Mouse (Mus musculus): ENCODE measurements at regions not wholly inside any gene's neighbourhood (a gene's known extent, or its start where the extent isn't known, plus 50 kb on each side); places are given as distances from the start of the nearest gene placed in this dataset.

- Histone ChIP-seq H3K9ac (ENCODE audit: control insufficient read depth, low read depth, low read length, poor library complexity, severe bottlenecking) (no peak overlapping the region), H3K4me3 (ENCODE audit: control insufficient read depth in 1 of 2, insufficient read depth in 1 of 2, low read depth in 2 of 2, low read length in 2 of 2) (no peak overlapping the region), H3K27ac (ENCODE audit: control insufficient read depth, low read depth, low read length) (no peak overlapping the region), H3K4me1 (ENCODE audit: control insufficient read depth in 1 of 2, insufficient read depth in 2 of 2, low read length in 2 of 2) (no peaks in the 10 kb centered on the region), H3K27me3 (ENCODE audit: control insufficient read depth in 1 of 2, insufficient read depth in 2 of 2, low read length in 2 of 2) (no peaks in the 10 kb centered on the region), H3K79me2 (ENCODE audit: control insufficient read depth, insufficient read depth, low read length, poor library complexity) (no peaks in the 10 kb centered on the region), H3K9me3 (replicated peaks; ENCODE audit: insufficient read depth, low read length) (no peaks in the 10 kb centered on the region), H3K36me3 (ENCODE audit: control insufficient read depth in 1 of 2, insufficient read depth in 2 of 2, low read length in 2 of 2) (no peaks in the 10 kb centered on the region)
- DNase-seq (ENCODE audit: low read depth, low spot score): no peak
- TF ChIP-seq TAL1 (IDR thresholded peaks at IDR 0.05; ENCODE audit: low read length) (no peak), USF1 (IDR thresholded peaks at IDR 0.05; ENCODE audit: low read depth, low read length) (no peak), CHD2 (IDR thresholded peaks at IDR 0.05; ENCODE audit: low read length) (no peak)
Observed at GRCm38 (mm10) chr9:46469521-46469920, 149.7 kb upstream of the 4931429L15Rik start.

GRCm38 (mm10) chr9:46468306-46468705 lies 148.5 kb upstream of the 4931429L15Rik start:
- TF ChIP-seq MAFK (IDR thresholded peaks at IDR 0.05; ENCODE audit: borderline replicate concordance, low read depth, low read length) (no peak), JUND (IDR thresholded peaks at IDR 0.05; ENCODE audit: low read depth, low read length) (no peak), ZC3H11A (IDR thresholded peaks at IDR 0.05; ENCODE audit: low read depth, low read length) (no peak), NELFE (IDR thresholded peaks at IDR 0.05; ENCODE audit: low read depth, low read length) (no peak), SMC3 (IDR thresholded peaks at IDR 0.05; ENCODE audit: low read depth, low read length) (no peak), EP300 (IDR thresholded peaks at IDR 0.05; ENCODE audit: low read depth in 1 of 2, low read length in 2 of 2) (no peak), MAX (IDR thresholded peaks at IDR 0.05; ENCODE audit: low read length) (no peak), BHLHE40 (IDR thresholded peaks at IDR 0.05; ENCODE audit: borderline replicate concordance, low read depth, low read length) (no peak), KAT2A (conservative IDR thresholded peaks at IDR 0.05; ENCODE audit: low read depth, low read length) (no peak)
- Histone ChIP-seq H3K9me3 (replicated peaks; ENCODE audit: insufficient read depth, low read length) (no peaks in the 10 kb centered on the region), H3K4me3 (ENCODE audit: control insufficient read depth in 1 of 2, insufficient read depth in 1 of 2, low read depth in 2 of 2, low read length in 2 of 2) (no peak overlapping the region), H3K4me1 (ENCODE audit: control insufficient read depth in 1 of 2, insufficient read depth in 2 of 2, low read length in 2 of 2) (no peaks in the 10 kb centered on the region), H3K79me2 (ENCODE audit: control insufficient read depth, insufficient read depth, low read length, poor library complexity) (no peaks in the 10 kb centered on the region), H3K9ac (ENCODE audit: control insufficient read depth, low read depth, low read length, poor library complexity, severe bottlenecking) (no peak overlapping the region), H3K27me3 (ENCODE audit: control insufficient read depth in 1 of 2, insufficient read depth in 2 of 2, low read length in 2 of 2) (no peaks in the 10 kb centered on the region), H3K36me3 (ENCODE audit: control insufficient read depth in 1 of 2, insufficient read depth in 2 of 2, low read length in 2 of 2) (no peaks in the 10 kb centered on the region), H3K27ac (ENCODE audit: control insufficient read depth, low read depth, low read length) (no peak overlapping the region)
- DNase-seq (ENCODE audit: low read depth, low spot score): no peak

- Histone ChIP-seq H3K27me3 (ENCODE audit: control insufficient read depth in 1 of 2, insufficient read depth in 2 of 2, low read length in 2 of 2) (no peaks in the 10 kb centered on the region), H3K27ac (ENCODE audit: control insufficient read depth, low read depth, low read length) (no peak overlapping the region), H3K9ac (ENCODE audit: control insufficient read depth, low read depth, low read length, poor library complexity, severe bottlenecking) (no peak overlapping the region), H3K9me3 (replicated peaks; ENCODE audit: insufficient read depth, low read length) (no peaks in the 10 kb centered on the region), H3K79me2 (ENCODE audit: control insufficient read depth, insufficient read depth, low read length, poor library complexity) (no peaks in the 10 kb centered on the region), H3K4me1 (ENCODE audit: control insufficient read depth in 1 of 2, insufficient read depth in 2 of 2, low read length in 2 of 2) (no peaks in the 10 kb centered on the region), H3K4me3 (ENCODE audit: control insufficient read depth in 1 of 2, insufficient read depth in 1 of 2, low read depth in 2 of 2, low read length in 2 of 2) (no peak overlapping the region), H3K36me3 (ENCODE audit: control insufficient read depth in 1 of 2, insufficient read depth in 2 of 2, low read length in 2 of 2) (no peaks in the 10 kb centered on the region)
- DNase-seq (ENCODE audit: low read depth, low spot score): no peak
- TF ChIP-seq CTCF (IDR thresholded peaks at IDR 0.05 in 2 of 3, conservative IDR thresholded peaks at IDR 0.05 in 1 of 3; ENCODE audit: control insufficient read depth in 1 of 3, insufficient read depth in 1 of 3, low read depth in 2 of 3, low read length in 3 of 3, poor library complexity in 1 of 3, severe bottlenecking in 1 of 3) (no peak), CHD1 (IDR thresholded peaks at IDR 0.05; ENCODE audit: low read depth, low read length) (no peak), POLR2A (IDR thresholded peaks at IDR 0.05; ENCODE audit: control insufficient read depth in 1 of 2, insufficient read depth in 1 of 2, low read depth in 1 of 2, low read length in 2 of 2, poor library complexity in 1 of 2) (no peak), GATA1 (IDR thresholded peaks at IDR 0.05; ENCODE audit: low read depth, low read length) (no peak), NELFE (IDR thresholded peaks at IDR 0.05; ENCODE audit: low read depth, low read length) (no peak), NRF1 (IDR thresholded peaks at IDR 0.05; ENCODE audit: insufficient read depth, low read depth, low read length, poor library complexity, severe bottlenecking) (no peak), USF1 (IDR thresholded peaks at IDR 0.05; ENCODE audit: low read depth, low read length) (no peak), MAZ (IDR thresholded peaks at IDR 0.05; ENCODE audit: low read depth, low read length) (no peak), POLR2AphosphoS2 (IDR thresholded peaks at IDR 0.05; ENCODE audit: low read length) (no peak), TAL1 (IDR thresholded peaks at IDR 0.05; ENCODE audit: low read length) (no peak), MXI1 (IDR thresholded peaks at IDR 0.05; ENCODE audit: low read depth, low read length) (no peak), POLR2AphosphoS5 (IDR thresholded peaks at IDR 0.05; ENCODE audit: borderline replicate concordance, low read depth, low read length) (no peak), MEF2A (IDR thresholded peaks at IDR 0.05; ENCODE audit: extremely low read depth, insufficient replicate concordance, low read depth, low read length, poor library complexity, severe bottlenecking) (no peak), TCF12 (IDR thresholded peaks at IDR 0.05; ENCODE audit: low read depth, low read length) (no peak)
Observed at GRCm38 (mm10) chr9:46467671-46468070, 147.9 kb upstream of the 4931429L15Rik start.

All from MEL (cell line).